Mouse (Mus musculus) thymus, adult 2 months (tissue): ENCODE measurements around the gene 6030445D17Rik. TPM values are rescaled to one million over a fixed set of nuclear protein-coding genes. Genes with fewer than 3 reads are reported as not detected.

ENCODE experiments used
- DNase-seq: peaks from one replicate; pipeline ENCODE4 v3.0.0; 2021
- H3K27ac ChIP-seq: fragments of 200-500 bp; 2 replicates; pipeline ENCODE4 v1.5.1; 2012; ENCODE audit warnings: low read length, control low read depth; ENCODE audit not compliant: control insufficient read depth, insufficient read depth
- H3K27me3 ChIP-seq: fragments of 200-500 bp; 2 replicates; pipeline ENCODE4 v1.6.1; 2012; ENCODE audit warnings: mild to moderate bottlenecking, low read length, moderate library complexity, mixed read lengths; ENCODE audit not compliant: control insufficient read depth, insufficient read depth
- H3K36me3 ChIP-seq: fragments of 200-500 bp; 2 replicates; pipeline ENCODE4 v1.6.1; 2012; ENCODE audit warnings: mild to moderate bottlenecking, low read length, moderate library complexity; ENCODE audit not compliant: control insufficient read depth, insufficient read depth
- H3K4me1 ChIP-seq: fragments of 200-500 bp; replicated peaks from 2 replicates; pipeline ENCODE4 v1.6.1; 2012; ENCODE audit warnings: low read length; ENCODE audit not compliant: control insufficient read depth, insufficient read depth
- H3K4me3 ChIP-seq: fragments of 200-500 bp; 2 replicates; pipeline ENCODE4 v1.5.1; 2012; ENCODE audit warnings: mild to moderate bottlenecking, low read length, control low read depth, moderate library complexity; ENCODE audit not compliant: control insufficient read depth, insufficient read depth
- CTCF ChIP-seq: fragments of 200-500 bp; IDR thresholded peaks from 2 replicates; pipeline ENCODE4 v1.5.1; 2012; ENCODE audit warnings: mild to moderate bottlenecking, control low read depth, low read length, moderate library complexity, borderline replicate concordance; ENCODE audit not compliant: control insufficient read depth, poor library complexity, insufficient read depth; ENCODE audit errors: extremely low read depth
- POLR2A ChIP-seq: fragments of 200-500 bp; IDR thresholded peaks from 2 replicates; pipeline ENCODE4 v1.6.1; 2012; ENCODE audit warnings: mild to moderate bottlenecking, low read length, control low read depth, moderate library complexity; ENCODE audit not compliant: control insufficient read depth, poor library complexity, insufficient read depth; ENCODE audit errors: extremely low read depth
- WGBS: fragments of 180-500 bp; shearing (Covaris S2); methylation state at CpG from one replicate; pipeline ENCODE4 v1.1.7; 2018; 5-methylcytosine and 5-hydroxymethylcytosine counted together
- polyA plus RNA-seq: library from polyadenylated mRNA; depleted of rRNA; stranded (reverse); fragments of >200 nt; gene quantifications from 2 replicates; pipeline ENCODE4 v1.2.3, GENCODE M21; 2012

6030445D17Rik gene
- polyA plus RNA-seq, 1 experiment: 0.19 TPM

- 94% methylated on average over 7 of the region's 7 CpGs for WGBS
- DNase-seq: no peak
- no peak overlapping the region for H3K4me3 ChIP-seq
- TF ChIP-seq POLR2A: no peak
- TF ChIP-seq CTCF: no peak
- no peak overlapping the region for H3K27ac ChIP-seq
- H3K4me1 ChIP-seq: 0 out of 2 replicates have a peak, but pooled peaks cover 3% of the 10 kb centered on the region
- H3K27me3 ChIP-seq: no peaks in the 10 kb centered on the region; the same call in 1 of the 2 replicates
- no peaks in the 10 kb centered on the region for H3K36me3 ChIP-seq
Measured at GRCm38 (mm10) chr4:136458276-136458675, 3.8 kb upstream of the 6030445D17Rik start.

GRCm38 (mm10) chr4:136459210-136459609 lies 2.8 kb upstream of the 6030445D17Rik start:
- no peak for DNase-seq
- Histone ChIP-seq H3K27ac (no peak overlapping the region), H3K4me3 (no peak overlapping the region), H3K36me3 (no peaks in the 10 kb centered on the region), H3K27me3 (no peaks in the 10 kb centered on the region; the same call in 1 of the 2 replicates), H3K4me1 (0 out of 2 replicates have a peak, but pooled peaks cover 3% of the 10 kb centered on the region)
- 93% methylated on average over 12 of the region's 12 CpGs for WGBS
- TF ChIP-seq CTCF (no peak), POLR2A (no peak)

GRCm38 (mm10) chr4:136461206-136461605 lies 844 bp upstream of the 6030445D17Rik start:
- Histone ChIP-seq H3K4me3 (no peak overlapping the region), H3K27me3 (no peaks in the 10 kb centered on the region; the same call in 1 of the 2 replicates), H3K27ac (no peak overlapping the region), H3K4me1 (no peaks in the 10 kb centered on the region), H3K36me3 (no peaks in the 10 kb centered on the region)
- DNase-seq: no peak
- WGBS: 94% methylated on average over 4 of the region's 4 CpGs
- TF ChIP-seq CTCF (no peak), POLR2A (no peak)

GRCm38 (mm10) chr4:136461761-136462085 lies 327 bp upstream of the 6030445D17Rik start:
- DNase-seq: no peak
- 82% methylated on average over 6 of the region's 6 CpGs for WGBS
- no peaks in the 10 kb centered on the region; the same call in 1 of the 2 replicates for H3K27me3 ChIP-seq
- H3K4me3 ChIP-seq: no peak overlapping the region
- H3K27ac ChIP-seq: no peak overlapping the region
- H3K36me3 ChIP-seq: no peaks in the 10 kb centered on the region
- TF ChIP-seq CTCF: no peak
- TF ChIP-seq POLR2A: no peak
- no peaks in the 10 kb centered on the region for H3K4me1 ChIP-seq

- 16% methylated on average over 8 of the region's 8 CpGs for WGBS
- DNase-seq: no peak
Measured at GRCm38 (mm10) chr4:136462839-136463178, 759 bp downstream of the 6030445D17Rik start.

GRCm38 (mm10) chr4:136463436-136463835 lies 1.4 kb downstream of the 6030445D17Rik start:
- no peak for TF ChIP-seq POLR2A
- TF ChIP-seq CTCF: no peak
- 89% methylated on average over 9 of the region's 9 CpGs for WGBS
- no peak overlapping the region for H3K27ac ChIP-seq

More at GRCm38 (mm10) chr4:136462839-136463178, 759 bp downstream of the 6030445D17Rik start:
- TF ChIP-seq POLR2A (no peak), CTCF (no peak)
- Histone ChIP-seq H3K27me3 (no peaks in the 10 kb centered on the region; the same call in 1 of the 2 replicates), H3K27ac (no peak overlapping the region), H3K4me3 (peak overlapping the region; percentile 46), H3K4me1 (no peaks in the 10 kb centered on the region), H3K36me3 (no peaks in the 10 kb centered on the region)

GRCm38 (mm10) chr4:136466226-136466625 lies 4.2 kb downstream of the 6030445D17Rik start:
- TF ChIP-seq CTCF (no peak), POLR2A (no peak)
- Histone ChIP-seq H3K4me1 (peaks cover 6% of the 10 kb centered on the region; the same call in 1 of the 2 replicates), H3K27me3 (peaks cover 6% of the 10 kb centered on the region; the same call in 1 of the 2 replicates), H3K36me3 (no peaks in the 10 kb centered on the region), H3K27ac (no peak overlapping the region), H3K4me3 (no peak overlapping the region)
- DNase-seq: no peak
- WGBS: 57% methylated on average over 4 of the region's 4 CpGs

More at GRCm38 (mm10) chr4:136463436-136463835, 1.4 kb downstream of the 6030445D17Rik start:
- Histone ChIP-seq H3K27me3 (no peaks in the 10 kb centered on the region; the same call in 1 of the 2 replicates), H3K36me3 (no peaks in the 10 kb centered on the region), H3K4me3 (no peak overlapping the region), H3K4me1 (no peaks in the 10 kb centered on the region)
- no peak for DNase-seq
